Mouse (Mus musculus) myocyte (in vitro differentiated cells): Measurements from ENCODE around the gene Olfr1394. TPM values are rescaled to one million over a fixed set of nuclear protein-coding genes. Genes with fewer than 3 reads are reported as not detected.

Experiments
- H3K27me3 ChIP-seq: one replicate; pipeline ENCODE4 v1.6.1; 2011; ENCODE audit not compliant: control insufficient read depth, insufficient read depth, insufficient read length
- H3K36me3 ChIP-seq: one replicate; pipeline ENCODE4 v1.6.1; 2011; ENCODE audit not compliant: control insufficient read depth, insufficient read depth
- H3K4me2 ChIP-seq: one replicate; pipeline ENCODE4 v1.6.1; 2011; ENCODE audit warnings: low read depth, control low read depth
- H3K4me3 ChIP-seq: one replicate; pipeline ENCODE4 v1.5.1; 2011; ENCODE audit warnings: mild to moderate bottlenecking, control low read depth, moderate library complexity
- H3K79me2 ChIP-seq: one replicate; pipeline ENCODE4 v1.6.1; 2011; ENCODE audit not compliant: control insufficient read depth, insufficient read depth
- H3ac ChIP-seq: one replicate; pipeline ENCODE4 v1.6.1; 2011; ENCODE audit not compliant: control insufficient read depth, insufficient read length
- CEBPB ChIP-seq: IDR thresholded peaks from 2 replicates; pipeline ENCODE4 v1.6.1; 2011; ENCODE audit warnings: mild to moderate bottlenecking, moderate library complexity; ENCODE audit not compliant: poor library complexity, insufficient read depth, severe bottlenecking
- E2F4 ChIP-seq: IDR thresholded peaks from one replicate; pipeline ENCODE4 v1.6.1; 2011; ENCODE audit warnings: mild to moderate bottlenecking, control low read depth, moderate library complexity; ENCODE audit not compliant: insufficient read depth
- MAX ChIP-seq: IDR thresholded peaks from one replicate; pipeline ENCODE4 v1.6.1; 2011; ENCODE audit warnings: low read depth, mild to moderate bottlenecking, control low read depth
- MYOD1 ChIP-seq, 3 experiments: IDR thresholded peaks; one replicate each; pipeline ENCODE4 v1.6.1; 2011; ENCODE audit warnings: control low read depth in 2 of 3, low read depth in 2 of 3, mild to moderate bottlenecking in 2 of 3, moderate library complexity in 1 of 3; ENCODE audit not compliant: insufficient read length in 2 of 3, control insufficient read depth in 1 of 3
- MYOG ChIP-seq, 3 experiments: IDR thresholded peaks; one replicate each; pipeline ENCODE4 v1.6.1; 2011; ENCODE audit warnings: control low read depth in 2 of 3, low read depth in 2 of 3, mild to moderate bottlenecking in 2 of 3; ENCODE audit not compliant: insufficient read length in 2 of 3, control insufficient read depth in 1 of 3, insufficient read depth in 1 of 3
- POLR2A ChIP-seq: IDR thresholded peaks from one replicate; pipeline ENCODE4 v1.6.1; 2011; ENCODE audit warnings: low read depth, mild to moderate bottlenecking, control low read depth, moderate library complexity; ENCODE audit not compliant: insufficient read length
- POLR2AphosphoS2 ChIP-seq: IDR thresholded peaks from one replicate; pipeline ENCODE4 v1.6.1; 2011; ENCODE audit warnings: low read depth, control low read depth; ENCODE audit not compliant: insufficient read length
- REST ChIP-seq: IDR thresholded peaks from one replicate; pipeline ENCODE4 v1.6.1; 2011; ENCODE audit warnings: mild to moderate bottlenecking, control low read depth, moderate library complexity; ENCODE audit not compliant: insufficient read depth, insufficient read length
- SRF ChIP-seq: IDR thresholded peaks from one replicate; pipeline ENCODE4 v1.6.1; 2011; ENCODE audit warnings: low read depth; ENCODE audit not compliant: control insufficient read depth, insufficient read length
- TCF12 ChIP-seq: IDR thresholded peaks from one replicate; pipeline ENCODE4 v1.6.1; 2011; ENCODE audit warnings: mild to moderate bottlenecking, control low read depth; ENCODE audit not compliant: poor library complexity, insufficient read depth, severe bottlenecking
- TCF3 ChIP-seq: IDR thresholded peaks from one replicate; pipeline ENCODE4 v1.6.1; 2011; ENCODE audit warnings: low read depth, control low read depth; ENCODE audit not compliant: insufficient read length
- USF1 ChIP-seq: IDR thresholded peaks from one replicate; pipeline ENCODE4 v1.6.1; 2011; ENCODE audit warnings: low read depth, mild to moderate bottlenecking, control low read depth, moderate library complexity
- polyA plus RNA-seq: library from polyadenylated mRNA; unstranded; fragments of >200 nt; fragmentation: generic; extraction: Trizol; gene quantifications from one replicate; pipeline ENCODE4 v1.2.1, GENCODE M21; 2012; ENCODE audit warnings: missing spikeins

Olfr1394 gene
- polyA plus RNA-seq, 1 experiment: not detected

DNA sequence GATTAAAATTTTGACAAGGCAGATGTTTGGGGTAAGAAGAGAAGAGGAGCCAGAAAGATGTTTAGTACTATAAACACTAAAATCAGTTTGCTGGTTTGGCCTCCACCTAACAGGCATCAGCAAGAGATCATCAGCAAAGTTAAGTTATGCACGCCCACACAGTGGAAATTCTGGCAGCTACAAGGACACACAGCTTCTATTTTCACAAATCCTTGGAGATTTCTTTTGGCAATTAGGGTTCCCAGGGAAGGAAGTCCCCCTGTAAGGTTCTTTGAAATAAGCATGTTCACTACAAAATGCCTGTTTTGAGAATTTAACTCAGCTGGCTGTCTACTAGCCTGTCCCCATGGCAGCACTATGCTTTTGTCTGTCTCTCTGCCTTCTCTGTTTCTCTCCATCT is 43.2 kb upstream of the Olfr1394 start:
- H3K79me2 ChIP-seq: no peaks in the 10 kb centered on the region
- no peak for TF ChIP-seq E2F4
- TF ChIP-seq USF1: no peak
- no peak for TF ChIP-seq MYOD1 (IDR thresholded peaks at IDR 0.05; ENCODE audit: control insufficient read depth in 1 of 3, insufficient read length in 2 of 3, low read depth in 2 of 3)
- no peaks in the 10 kb centered on the region for H3K27me3 ChIP-seq
- no peaks in the 10 kb centered on the region for H3K36me3 ChIP-seq
- H3ac ChIP-seq: no peak overlapping the region
- H3K4me3 ChIP-seq: no peak overlapping the region
- no peak overlapping the region for H3K4me2 ChIP-seq

DNA sequence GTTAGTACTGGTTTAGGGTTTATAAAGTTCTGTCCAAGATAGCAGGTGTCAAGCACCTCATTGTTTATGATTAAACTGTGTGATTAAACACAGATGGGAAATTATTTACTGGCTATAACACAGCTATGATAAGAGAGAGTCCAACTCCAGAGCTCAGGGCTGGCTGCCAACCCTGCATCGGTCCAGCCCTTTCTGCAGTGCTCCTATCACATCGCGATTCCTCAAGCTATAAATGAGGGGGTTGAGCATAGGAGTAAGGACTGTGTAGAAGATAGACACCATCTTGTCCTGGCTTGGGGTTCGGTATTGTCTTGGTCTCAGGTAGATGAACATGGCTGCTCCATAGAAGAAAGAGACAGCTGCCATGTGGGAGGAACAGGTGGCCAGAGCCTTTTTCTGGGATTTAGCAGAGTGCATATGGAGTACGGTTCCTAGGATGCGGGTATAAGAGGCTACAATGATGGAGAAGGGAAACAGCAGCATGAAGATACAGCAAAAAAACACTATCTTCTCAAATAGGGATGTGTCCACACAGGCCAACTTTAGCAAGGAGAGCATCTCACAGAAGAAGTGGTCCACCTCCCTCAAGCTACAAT is 41.5 kb upstream of the Olfr1394 start:
- Histone ChIP-seq H3K4me2 (no peak overlapping the region), H3K27me3 (no peaks in the 10 kb centered on the region), H3K4me3 (no peak overlapping the region), H3K36me3 (no peaks in the 10 kb centered on the region), H3ac (no peak overlapping the region), H3K79me2 (no peaks in the 10 kb centered on the region)
- TF ChIP-seq SRF (no peak), MAX (no peak), MYOG (IDR thresholded peaks at IDR 0.05; ENCODE audit: control insufficient read depth in 1 of 3, insufficient read depth in 1 of 3, insufficient read length in 2 of 3, low read depth in 2 of 3) (no peak), POLR2A (no peak), USF1 (no peak), E2F4 (no peak), REST (no peak), TCF12 (no peak), CEBPB (no peak), MYOD1 (IDR thresholded peaks at IDR 0.05; ENCODE audit: control insufficient read depth in 1 of 3, insufficient read length in 2 of 3, low read depth in 2 of 3) (no peak), TCF3 (no peak)

DNA sequence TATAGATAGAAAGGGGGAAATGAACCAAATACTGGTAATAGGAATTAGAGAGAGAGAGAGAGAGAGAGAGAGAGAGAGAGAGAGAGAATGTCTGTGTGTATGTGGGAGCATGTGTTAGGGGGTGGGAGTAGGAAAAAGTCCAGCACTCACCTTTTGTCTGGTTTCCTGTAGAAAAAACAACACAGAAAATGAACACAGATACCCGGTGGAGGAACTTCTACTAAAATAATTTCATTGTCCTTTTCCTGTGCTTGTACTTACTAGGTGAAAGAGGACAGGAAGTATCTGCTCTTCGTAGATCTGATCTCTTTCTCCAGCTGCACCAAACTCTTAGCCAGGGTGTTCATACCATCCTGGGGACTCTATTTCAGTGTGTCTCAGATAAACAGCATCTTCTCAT is 40.0 kb upstream of the Olfr1394 start:
- H3K36me3 ChIP-seq: no peaks in the 10 kb centered on the region
- H3K4me3 ChIP-seq: no peak overlapping the region
- H3K4me2 ChIP-seq: no peak overlapping the region
- H3K27me3 ChIP-seq: no peaks in the 10 kb centered on the region
- H3K79me2 ChIP-seq: no peaks in the 10 kb centered on the region
- H3ac ChIP-seq: no peak overlapping the region
- TF ChIP-seq USF1 (no peak), POLR2A (no peak)

DNA sequence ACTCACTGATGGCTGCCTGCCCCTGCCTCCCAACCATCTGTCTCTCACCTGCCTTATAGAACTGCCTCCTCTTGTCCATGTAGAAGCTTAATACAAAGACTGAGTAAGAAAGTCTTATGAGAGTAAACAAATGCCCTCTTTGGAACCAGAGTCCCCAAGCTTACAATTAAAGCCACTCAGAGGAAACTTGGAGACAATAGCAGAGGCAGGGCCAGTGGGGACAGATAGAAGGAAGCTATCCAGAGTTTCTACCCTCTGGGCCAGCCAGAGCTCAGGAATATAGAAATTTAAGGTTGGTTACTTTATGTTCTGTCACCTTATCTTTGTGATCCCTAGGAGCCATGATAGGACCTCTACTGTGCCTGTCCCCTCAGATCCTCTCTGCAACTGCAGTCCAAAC is 39.4 kb upstream of the Olfr1394 start, which contains the start of gene Olfr1396:
Gene Olfr1396 (minus strand): TSS at position 101 of the 400 bp plus-strand sequence.
- no peak within 1 kb of the TSS for H3ac ChIP-seq
- TF ChIP-seq SRF (no peak), MYOD1 (IDR thresholded peaks at IDR 0.05; ENCODE audit: control insufficient read depth in 1 of 3, insufficient read length in 2 of 3, low read depth in 2 of 3) (no peak), POLR2AphosphoS2 (no peak)
- no peaks in the 10 kb centered on the region for H3K27me3 ChIP-seq
- H3K4me2 ChIP-seq: no peak within 1 kb of the TSS
- no peaks in the 10 kb centered on the region for H3K36me3 ChIP-seq
- H3K4me3 ChIP-seq: no peak within 1 kb of the TSS
- H3K79me2 ChIP-seq: no peaks in the 10 kb centered on the region

DNA sequence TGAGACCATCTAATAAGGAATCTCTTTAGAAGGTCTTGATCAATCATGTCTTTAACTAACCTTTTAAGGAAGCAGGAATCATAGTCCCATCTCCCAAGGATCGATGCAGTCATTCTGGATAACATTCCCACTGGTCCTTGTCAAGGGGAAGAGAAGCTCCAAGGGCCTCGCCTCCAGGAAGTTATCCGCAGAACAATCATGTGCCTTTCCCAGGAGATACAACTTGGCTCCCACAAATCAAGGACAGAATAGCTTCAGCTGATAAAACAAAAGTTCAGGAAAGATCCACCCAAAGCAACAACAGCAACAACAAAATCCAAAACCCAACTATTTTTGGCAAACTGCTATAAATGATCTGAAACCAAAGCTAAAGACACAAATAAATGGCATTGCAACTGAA is 34.5 kb upstream of the Olfr1394 start:
- H3K4me2 ChIP-seq: no peak overlapping the region
- H3K27me3 ChIP-seq: no peaks in the 10 kb centered on the region
- no peak for TF ChIP-seq POLR2A
- TF ChIP-seq USF1: no peak
- TF ChIP-seq POLR2AphosphoS2: no peak
- TF ChIP-seq REST: no peak
- TF ChIP-seq MYOD1 (IDR thresholded peaks at IDR 0.05; ENCODE audit: control insufficient read depth in 1 of 3, insufficient read length in 2 of 3, low read depth in 2 of 3): no peak
- no peak for TF ChIP-seq MAX
- no peak for TF ChIP-seq TCF12
- TF ChIP-seq E2F4: no peak
- H3K36me3 ChIP-seq: no peaks in the 10 kb centered on the region
- H3K4me3 ChIP-seq: no peak overlapping the region
- H3K79me2 ChIP-seq: no peaks in the 10 kb centered on the region
- H3ac ChIP-seq: no peak overlapping the region

DNA sequence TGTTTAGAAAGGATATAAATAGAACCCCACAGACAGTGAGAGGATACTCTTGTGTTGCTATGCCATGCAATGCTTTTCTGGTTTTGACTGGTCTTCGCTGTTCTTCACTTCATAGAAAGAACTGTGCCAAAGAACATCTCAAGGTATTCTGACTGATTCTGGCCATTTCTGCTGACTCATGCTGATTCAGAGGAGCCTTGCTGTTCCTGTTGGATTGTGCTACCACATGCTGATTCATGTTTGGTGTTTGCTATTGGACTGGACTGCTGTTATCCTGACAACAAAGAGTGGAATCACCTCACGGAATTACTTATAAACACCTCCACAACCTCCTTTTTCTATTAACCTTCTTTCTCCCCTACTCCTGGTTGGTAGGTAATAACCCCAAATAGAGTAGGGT is 30.0 kb upstream of the Olfr1394 start:
- H3K36me3 ChIP-seq: no peaks in the 10 kb centered on the region
- no peak overlapping the region for H3ac ChIP-seq
- TF ChIP-seq REST: no peak
- TF ChIP-seq USF1: no peak
- no peak for TF ChIP-seq MAX
- no peak for TF ChIP-seq TCF3

More for the DNA sequence above, 30.0 kb upstream of the Olfr1394 start:
- H3K79me2 ChIP-seq: no peaks in the 10 kb centered on the region
- H3K27me3 ChIP-seq: no peaks in the 10 kb centered on the region
- H3K4me2 ChIP-seq: no peak overlapping the region
- H3K4me3 ChIP-seq: no peak overlapping the region
